Mouse (Mus musculus): ENCODE measurements around the gene Rad1.
"Not testable (repeated sequence)": the region's sequence is repeated elsewhere in the genome, so short reads cannot be mapped to it uniquely, and the experiment has no call there.

The Rad1 gene

DNA sequence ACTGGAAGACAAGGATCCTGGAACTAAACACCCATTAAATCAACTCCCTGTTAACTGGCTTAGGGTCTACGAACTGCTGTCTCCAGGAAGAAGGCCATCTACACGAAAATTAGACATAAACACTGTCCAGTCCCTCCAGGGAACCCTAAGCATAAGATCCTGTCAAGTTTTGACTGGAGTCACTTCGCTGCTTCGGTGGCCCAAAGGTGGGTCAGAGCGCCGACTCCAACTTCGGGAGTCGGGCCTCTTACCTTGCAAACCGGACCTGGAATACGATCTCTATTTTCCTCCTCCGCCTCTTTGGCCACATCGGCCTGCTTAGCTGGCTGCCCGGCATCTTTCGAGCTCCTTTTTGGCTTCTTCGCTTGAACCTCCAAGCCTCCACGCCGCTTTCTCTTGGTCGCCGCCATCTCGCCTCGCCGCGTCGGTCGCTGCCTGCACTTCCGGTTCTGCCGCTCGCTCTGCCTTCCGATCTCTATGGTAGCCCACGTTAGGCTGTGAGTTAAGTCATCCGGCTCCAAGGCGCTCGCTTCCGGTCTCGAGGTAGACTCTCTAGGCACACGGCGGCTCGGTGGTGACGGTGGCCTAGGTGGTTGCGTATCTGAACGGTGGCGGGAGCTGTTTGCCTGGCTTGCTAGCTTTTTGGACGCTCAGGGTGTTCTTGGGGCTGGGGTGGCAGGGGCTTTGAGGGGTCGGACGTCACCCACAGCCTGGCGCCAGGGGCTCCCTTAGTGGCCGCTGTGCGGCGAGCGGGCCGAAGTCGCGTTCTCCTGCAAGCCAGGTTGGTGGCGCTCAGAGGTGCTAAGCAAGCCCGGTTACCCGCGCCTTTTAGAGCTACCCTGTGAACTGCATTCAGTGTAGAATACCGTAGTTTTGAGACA, at the start of gene Rad1, which contains the start of gene Brix1:
Rad1 (plus strand) TSS at position 535 of the 881 bp plus-strand sequence.
Brix1 (minus strand) TSS at position 464 of the 881 bp plus-strand sequence.
- DNase-seq (ENCODE audit: low spot score): peak; percentile 92

- DNase-seq (ENCODE audit: low spot score): no peak
Observed at GRCm38 (mm10) chr15:10436893-10437292, 48.9 kb upstream of the Rad1 start.

DNA sequence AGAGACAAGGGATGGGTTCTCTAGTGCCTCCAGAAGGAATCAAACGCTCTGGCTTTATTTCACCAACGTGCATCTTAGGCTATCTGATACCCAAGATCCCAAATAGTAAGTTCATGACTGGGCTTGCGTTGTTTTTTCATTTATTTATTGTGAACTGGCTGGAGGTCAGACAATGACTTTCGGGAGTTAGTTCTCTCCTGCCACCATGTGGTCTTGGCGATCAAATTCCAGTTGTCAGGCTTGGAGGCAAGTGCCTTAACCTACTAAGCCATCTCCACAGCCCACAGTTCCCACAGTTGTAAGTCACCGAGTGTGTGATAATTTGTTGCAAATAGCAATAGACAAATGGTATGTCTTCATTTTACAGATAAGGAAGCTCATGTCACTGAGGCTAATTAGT, 45.9 kb upstream of the Rad1 start:
- peak; percentile 43 for DNase-seq (ENCODE audit: low spot score)

- DNase-seq (ENCODE audit: low spot score): no peak
Observed at GRCm38 (mm10) chr15:10441493-10441892, 44.3 kb upstream of the Rad1 start.

DNA sequence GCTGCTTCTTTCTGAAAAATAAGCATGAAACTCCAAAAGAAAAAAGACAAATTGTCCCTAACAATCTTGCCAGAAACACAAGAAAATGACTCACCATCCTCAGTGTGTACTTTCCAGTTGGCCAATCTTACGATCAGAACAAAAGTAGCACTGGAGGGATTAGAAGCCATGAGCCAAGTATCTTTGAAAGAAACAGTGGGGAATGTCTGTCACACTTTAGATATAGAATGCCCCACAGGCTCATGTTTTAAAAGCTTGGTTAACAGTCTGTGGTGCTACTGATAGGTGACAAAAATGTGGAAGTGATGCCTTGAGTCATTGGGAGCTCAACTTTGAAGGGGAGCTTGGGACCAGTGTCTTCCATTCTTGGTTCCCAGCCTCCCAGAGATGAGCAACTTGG, 43.5 kb upstream of the Rad1 start:
- no peak for DNase-seq (ENCODE audit: low spot score)

DNA sequence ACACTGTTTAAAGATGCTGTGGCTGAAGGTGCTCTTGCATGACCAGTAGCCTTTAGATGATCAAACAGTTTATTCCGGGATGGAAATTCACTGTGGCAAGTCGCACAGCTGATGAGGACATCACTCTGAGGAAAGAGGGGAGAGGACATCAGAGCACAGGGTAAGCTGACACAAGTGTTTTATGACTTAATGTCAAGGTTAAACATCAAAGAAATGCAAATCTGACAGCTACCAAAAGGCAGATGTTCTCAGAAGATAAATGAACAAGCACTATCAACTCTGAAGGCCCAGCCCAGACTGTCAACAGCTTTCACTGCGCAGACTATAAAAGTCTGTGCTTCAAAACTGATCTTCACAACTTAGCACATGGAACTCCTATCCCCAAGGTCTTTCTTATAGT, 38.7 kb upstream of the Rad1 start:
- DNase-seq (ENCODE audit: low spot score): no peak

- DNase-seq (ENCODE audit: low spot score): no peak
Observed at GRCm38 (mm10) chr15:10460986-10461385, 24.8 kb upstream of the Rad1 start.

DNA sequence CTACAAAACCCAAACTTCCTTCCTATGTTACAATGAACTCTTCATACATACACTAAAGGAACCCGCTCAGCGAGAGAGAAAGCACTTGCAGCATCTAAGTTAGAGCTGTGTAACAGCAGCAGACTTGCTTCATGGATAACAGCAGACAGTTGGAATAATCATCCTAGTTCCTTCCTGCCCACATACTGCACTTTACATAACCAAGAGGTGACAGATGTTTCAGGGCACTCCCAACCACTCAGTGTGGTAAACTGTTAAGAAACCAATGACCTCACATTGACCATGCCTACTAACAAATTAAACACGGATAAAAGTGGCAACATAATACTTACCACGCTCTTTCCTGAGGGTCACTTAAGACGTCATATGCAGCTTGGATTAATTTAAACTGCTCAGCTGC, 22.3 kb upstream of the Rad1 start:
- no peak for DNase-seq (ENCODE audit: low spot score)

DNA sequence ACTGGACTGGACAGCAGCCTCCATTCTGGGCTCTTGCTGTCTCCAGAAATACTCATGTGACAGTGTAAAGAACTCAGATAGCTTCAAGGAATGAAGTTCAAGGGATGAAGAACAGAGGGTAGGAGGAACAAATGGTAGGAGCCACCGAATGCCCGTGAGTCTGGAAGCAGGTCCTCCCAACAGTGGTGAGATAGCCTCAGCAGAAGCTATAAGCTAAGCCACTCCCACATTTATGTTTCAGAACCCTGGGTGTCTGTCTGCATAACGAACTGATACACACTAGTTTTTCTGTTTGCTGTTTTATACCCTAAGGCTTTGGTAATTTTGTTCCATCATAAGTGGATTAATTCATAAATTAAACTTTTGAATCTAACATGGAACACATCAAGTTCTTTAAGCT, 21.1 kb upstream of the Rad1 start:
- peak; percentile 13 for DNase-seq (ENCODE audit: low spot score)

GRCm38 (mm10) chr15:10468761-10469160, 17.1 kb upstream of the Rad1 start:
- no peak for DNase-seq (ENCODE audit: low spot score)

- peak; percentile 61 for DNase-seq (ENCODE audit: low spot score)
Observed at GRCm38 (mm10) chr15:10469641-10470150, 16.1 kb upstream of the Rad1 start.

GRCm38 (mm10) chr15:10470151-10470831, 15.5 kb upstream of the Rad1 start, which contains the start of gene Dnajc21:
Dnajc21 (minus strand) TSS chr15:10470516.
- DNase-seq (ENCODE audit: low spot score): peak; percentile 93

- DNase-seq (ENCODE audit: low spot score): no peak
Observed at GRCm38 (mm10) chr15:10470941-10471340, 14.9 kb upstream of the Rad1 start.

GRCm38 (mm10) chr15:10486365-10486839, 584 bp downstream of the Rad1 start:
- no peak for DNase-seq (ENCODE audit: low spot score)

DNA sequence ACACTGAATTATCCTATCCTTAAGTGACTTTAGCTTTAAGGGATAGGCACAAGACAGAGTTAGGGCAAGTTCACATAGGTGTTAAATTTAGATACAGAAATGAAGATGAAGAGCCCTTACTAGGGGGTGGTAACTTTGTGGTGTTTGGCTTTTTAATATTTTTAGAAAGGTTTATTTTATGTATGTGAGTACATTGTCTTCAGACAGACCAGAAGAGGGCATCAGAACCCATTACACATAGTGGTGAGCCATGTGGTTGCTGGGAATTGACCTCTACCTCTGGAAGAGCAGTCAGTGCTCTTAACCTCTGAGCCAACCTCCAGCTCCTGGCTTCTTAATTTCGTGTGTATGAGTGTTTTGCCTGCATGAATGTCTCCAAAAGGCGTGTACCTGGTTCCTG, 1.4 kb downstream of the Rad1 start:
- DNase-seq (ENCODE audit: low spot score): no peak

- no peak for DNase-seq (ENCODE audit: low spot score)
Observed at GRCm38 (mm10) chr15:10490101-10490500, 4.3 kb downstream of the Rad1 start.

GRCm38 (mm10) chr15:10495944-10496343, 10.1 kb downstream of the Rad1 start:
- DNase-seq (ENCODE audit: low spot score): no peak

- DNase-seq (ENCODE audit: low spot score): not testable (repeated sequence)
Observed at GRCm38 (mm10) chr15:10496696-10497095, 10.9 kb downstream of the Rad1 start.

- no peak for DNase-seq (ENCODE audit: low spot score)
Observed at GRCm38 (mm10) chr15:10499593-10499992, 13.8 kb downstream of the Rad1 start.

- DNase-seq (ENCODE audit: low spot score): no peak
Observed at GRCm38 (mm10) chr15:10500035-10500434, 14.2 kb downstream of the Rad1 start.

DNA sequence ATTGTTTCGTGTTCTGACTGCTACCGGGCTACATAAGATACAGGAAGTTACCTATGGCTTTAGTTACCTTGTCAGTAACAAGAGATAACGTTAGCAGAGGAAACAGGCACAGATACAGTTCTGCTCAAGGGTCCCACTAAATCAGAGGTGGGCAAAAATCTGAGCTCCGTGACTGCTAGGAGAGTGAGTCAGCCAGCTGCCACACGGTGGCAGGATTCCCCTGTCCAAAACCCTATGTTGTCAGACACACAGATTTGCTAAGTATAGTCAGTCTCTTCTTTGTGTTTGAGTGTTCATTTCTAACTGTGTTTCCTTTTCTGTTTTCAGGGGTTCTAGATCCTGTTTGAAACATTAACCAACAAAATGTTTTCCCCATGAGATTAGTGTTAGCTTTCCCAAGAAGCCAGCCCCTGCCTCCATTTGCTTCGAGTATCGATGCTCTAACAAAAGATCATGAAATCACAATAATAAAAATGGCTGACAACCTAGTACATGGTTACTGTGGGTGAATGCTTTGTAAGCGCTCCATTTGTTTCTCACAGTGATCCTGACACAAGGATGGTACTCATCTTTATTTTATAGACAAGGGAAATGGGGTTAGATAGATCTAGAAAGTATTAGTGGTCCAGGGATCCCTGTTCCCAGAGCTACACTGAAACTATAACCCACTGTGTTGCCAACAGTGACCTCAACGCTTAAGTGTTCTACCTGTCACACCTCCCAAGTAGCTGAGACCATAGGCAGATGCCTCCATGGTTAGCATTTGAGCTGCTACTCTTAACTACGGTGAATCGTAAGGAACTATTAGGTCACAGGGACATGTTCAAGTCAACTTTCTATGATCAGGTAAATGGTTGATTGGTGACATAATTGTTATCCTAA, 15.3 kb downstream of the Rad1 start:
- peak; percentile 78 for DNase-seq (ENCODE audit: low spot score)

DNA sequence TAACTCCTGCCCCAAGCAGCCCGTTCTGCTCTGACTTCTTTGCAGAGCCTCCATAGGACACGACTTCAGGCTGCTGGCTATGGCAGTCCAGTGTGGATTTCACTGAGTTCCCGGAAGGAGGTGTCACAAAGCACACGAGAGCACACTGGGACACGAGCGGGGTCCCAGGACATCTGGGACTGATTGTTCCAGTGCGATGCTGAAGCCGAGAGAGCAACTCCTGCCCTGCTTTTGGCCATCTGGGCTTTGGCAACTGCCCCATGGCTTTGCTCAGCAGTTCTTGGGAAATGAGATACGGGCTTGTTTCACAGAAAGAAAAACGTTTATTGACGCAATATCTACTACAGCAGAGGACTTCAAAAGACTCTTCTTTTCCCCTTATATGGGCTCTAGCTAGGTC, 20.3 kb downstream of the Rad1 start:
- DNase-seq (ENCODE audit: low spot score): peak; percentile 56

Measured in testis, postnatal 10 days (tissue).